9 mouse cellular contexts compared by ENCODE assay signal in genomic region chr11:116071510-116071909, GRCm38 (mm10). TPM values are rescaled to one million over a fixed set of nuclear protein-coding genes. Genes with fewer than 3 reads are reported as not detected.
DNase-seq lines count a peak whose midpoint lies in the region; ATAC-seq and TF ChIP-seq lines count a peak whose summit lies in the region.
"Had no signal": no experiment of that assay in that cellular context is flagged by ENCODE, and none has a peak within 500 bp of the region (broad histone marks: within the 10 kb centered on the region; RNA-seq: fewer than 3 reads in every experiment).

No protein-coding gene starts in this region.

- H3K27me3 ChIP-seq in lung, embryonic 14.5 days (ENCODE audit: insufficient read depth, low read length) = no peaks in the 10 kb centered on the region
- no peaks in the 10 kb centered on the region for H3K27me3 ChIP-seq in forebrain, embryonic 15.5 days

- ATAC-seq in lung, embryonic 14.5 days (ENCODE audit: insufficient read depth) = no peak
- ATAC-seq in forebrain, embryonic 15.5 days (replicated peaks) = no peak

- H3K9me3 ChIP-seq in lung, embryonic 14.5 days (ENCODE audit: low read depth, low read length) = no peaks in the 10 kb centered on the region
- no peaks in the 10 kb centered on the region for H3K9me3 ChIP-seq in forebrain, embryonic 15.5 days

- no peak overlapping the region for H3K27ac ChIP-seq in lung, embryonic 14.5 days (ENCODE audit: low read depth)
- H3K27ac ChIP-seq in forebrain, embryonic 15.5 days (replicated peaks) = no peak overlapping the region

- no peak overlapping the region for H3K4me3 ChIP-seq in lung, embryonic 14.5 days (ENCODE audit: low read depth, low read length)
- H3K4me3 ChIP-seq in forebrain, embryonic 15.5 days = no peak overlapping the region

- no peak overlapping the region for H3K9ac ChIP-seq in lung, embryonic 14.5 days
- no peak overlapping the region for H3K9ac ChIP-seq in forebrain, embryonic 15.5 days (replicated peaks)

- H3K4me2 ChIP-seq in lung, embryonic 14.5 days = no peak overlapping the region
- H3K4me2 ChIP-seq in forebrain, embryonic 15.5 days (replicated peaks) = no peak overlapping the region

- 62% methylated on average over 5 of the region's 5 CpGs for WGBS in lung, embryonic 14.5 days
- WGBS in forebrain, embryonic 15.5 days = 71% methylated on average over 5 of the region's 5 CpGs

- peak; percentile 42 for TF ChIP-seq CTCF in lung, embryonic 14.5 days (IDR thresholded peaks at IDR 0.05; ENCODE audit: low read depth)

- peak; percentile 21 for DNase-seq in lung, embryonic 14.5 days
- no peak for DNase-seq in lung, postnatal 25 days (ENCODE audit: low spot score)
- peak; percentile 24 for DNase-seq in Muller cell, postnatal 12 days (ENCODE audit: inconsistent ontology term)
- DNase-seq in induced T-regulatory cell, adult 2 months (ENCODE audit: low read depth) = peak; percentile 89
- peak; percentile 64 for DNase-seq in thymus, postnatal 14 days
- no peak for DNase-seq in yolk sac, embryonic 10.5 days (ENCODE audit: low spot score)
- DNase-seq: kidney, adult 18-20 months; midbrain, embryonic 14.5 days had no signal

- H3K4me1 ChIP-seq in lung, embryonic 14.5 days (ENCODE audit: insufficient read depth) = no peaks in the 10 kb centered on the region; the same call in 1 of the 2 replicates
- H3K4me1 ChIP-seq in forebrain, embryonic 15.5 days = no peaks in the 10 kb centered on the region

- no peaks in the 10 kb centered on the region for H3K36me3 ChIP-seq in lung, embryonic 14.5 days (ENCODE audit: insufficient read depth)
- H3K36me3 ChIP-seq in forebrain, embryonic 15.5 days = no peaks in the 10 kb centered on the region

RNA-seq across cellular contexts. Expression of gene Unc13d, which starts 6.3 kb away (rescaled TPM):
- polyA plus RNA-seq in lung, embryonic 14.5 days (2014; fragmentation: Nextera tagmentation; extraction: Ambion mirVana) = 2.5 and 3.3 TPM in 2 replicates
- 0.70 and 0.80 TPM in 2 replicates for polyA plus RNA-seq in forebrain, embryonic 15.5 days (2015; fragmentation: Nextera tagmentation; extraction: Ambion mirVana)

RNA-seq across cellular contexts. Expression of gene Wbp2, which starts 15.3 kb away (rescaled TPM):
- polyA plus RNA-seq in lung, embryonic 14.5 days (2014; fragmentation: Nextera tagmentation; extraction: Ambion mirVana) = 66.5 and 69.8 TPM in 2 replicates
- 138 and 144 TPM in 2 replicates for polyA plus RNA-seq in forebrain, embryonic 15.5 days (2015; fragmentation: Nextera tagmentation; extraction: Ambion mirVana)

RNA-seq across cellular contexts. Expression of gene Unk, which starts 41.4 kb away (rescaled TPM):
- polyA plus RNA-seq in lung, embryonic 14.5 days (2014; fragmentation: Nextera tagmentation; extraction: Ambion mirVana) = 39.5 and 44.4 TPM in 2 replicates
- 40.4 and 40.8 TPM in 2 replicates for polyA plus RNA-seq in forebrain, embryonic 15.5 days (2015; fragmentation: Nextera tagmentation; extraction: Ambion mirVana)

RNA-seq across cellular contexts. Expression of gene H3f3b, which starts 43.7 kb away (rescaled TPM):
- 1,851 and 1,959 TPM in 2 replicates for polyA plus RNA-seq in lung, embryonic 14.5 days (2014; fragmentation: Nextera tagmentation; extraction: Ambion mirVana)
- polyA plus RNA-seq in forebrain, embryonic 15.5 days (2015; fragmentation: Nextera tagmentation; extraction: Ambion mirVana) = 2,534 and 2,591 TPM in 2 replicates

RNA-seq across cellular contexts. Expression of gene Trim47, which starts 55.5 kb away (rescaled TPM):
- 12.7 and 13.2 TPM in 2 replicates for polyA plus RNA-seq in lung, embryonic 14.5 days (2014; fragmentation: Nextera tagmentation; extraction: Ambion mirVana)
- 7.0 and 7.7 TPM in 2 replicates for polyA plus RNA-seq in forebrain, embryonic 15.5 days (2015; fragmentation: Nextera tagmentation; extraction: Ambion mirVana)

Comparison
In these comparisons a context has a peak if more than half of its experiments do, and no peak if none do; other contexts are left out.
1. DNase-seq: peak in lung, embryonic 14.5 days (single experiment), Muller cell, postnatal 12 days (single experiment), induced T-regulatory cell, adult 2 months (single experiment) and thymus, postnatal 14 days (single experiment); none in lung, postnatal 25 days (single experiment) and yolk sac, embryonic 10.5 days (single experiment).